Mouse (Mus musculus): ENCODE measurements at regions not wholly inside any gene's neighbourhood (a gene's known extent, or its start where the extent isn't known, plus 50 kb on each side); places are given as distances from the start of the nearest gene placed in this dataset.

- no peak for TF ChIP-seq GATA1 (IDR thresholded peaks at IDR 0.05; ENCODE audit: borderline replicate concordance, low read length)
- no peak for TF ChIP-seq FLI1 (IDR thresholded peaks at IDR 0.05; ENCODE audit: low read length)
Measured at GRCm38 (mm10) chr10:122569546-122570202, 108.9 kb upstream of the Ppm1h start.
